Mouse (Mus musculus) adrenal gland, adult 18-20 months (tissue): ENCODE measurements at regions not wholly inside any gene's neighbourhood (a gene's known extent, or its start where the extent isn't known, plus 50 kb on each side); places are given as distances from the start of the nearest gene placed in this dataset.
"Not testable (repeated sequence)": the region's sequence is repeated elsewhere in the genome, so short reads cannot be mapped to it uniquely, and the experiment has no call there.

Source experiments
- DNase-seq, 2 experiments: peaks; one replicate each; pipeline ENCODE4 v3.0.0; 2021 to 2022; ENCODE audit warnings: low spot score in 2 of 2

DNA sequence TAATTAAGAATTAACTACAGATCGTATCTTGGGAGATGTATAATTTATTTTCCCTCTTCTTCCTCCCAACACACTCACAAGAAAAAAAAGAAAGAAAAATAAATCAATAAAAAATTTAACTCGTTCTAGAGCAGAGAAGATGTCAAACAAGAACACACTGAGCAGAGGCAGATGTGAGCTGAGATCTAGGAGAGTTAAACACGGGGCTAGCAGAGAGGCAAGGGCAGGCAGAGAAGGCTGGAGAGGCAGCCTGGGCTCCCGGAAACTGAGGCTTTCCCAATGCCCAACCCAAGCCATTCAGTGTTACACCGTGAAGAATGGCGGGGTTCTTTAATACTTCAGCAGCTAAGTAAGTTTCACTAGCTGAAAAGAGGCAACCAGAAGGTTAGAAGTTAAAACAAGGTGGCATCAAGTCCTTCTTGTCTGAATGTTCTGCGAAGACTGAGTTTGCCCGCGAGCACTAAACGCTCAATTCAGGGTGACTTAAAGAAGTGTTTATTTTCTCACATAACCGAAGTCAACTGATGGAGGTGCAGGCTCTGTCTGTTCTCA is 382.7 kb upstream of the Zfp703 start:
- no peak for DNase-seq

GRCm38 (mm10) chr8:26595431-26596018 is 381.6 kb upstream of the Zfp703 start:
- no peak for DNase-seq

DNA sequence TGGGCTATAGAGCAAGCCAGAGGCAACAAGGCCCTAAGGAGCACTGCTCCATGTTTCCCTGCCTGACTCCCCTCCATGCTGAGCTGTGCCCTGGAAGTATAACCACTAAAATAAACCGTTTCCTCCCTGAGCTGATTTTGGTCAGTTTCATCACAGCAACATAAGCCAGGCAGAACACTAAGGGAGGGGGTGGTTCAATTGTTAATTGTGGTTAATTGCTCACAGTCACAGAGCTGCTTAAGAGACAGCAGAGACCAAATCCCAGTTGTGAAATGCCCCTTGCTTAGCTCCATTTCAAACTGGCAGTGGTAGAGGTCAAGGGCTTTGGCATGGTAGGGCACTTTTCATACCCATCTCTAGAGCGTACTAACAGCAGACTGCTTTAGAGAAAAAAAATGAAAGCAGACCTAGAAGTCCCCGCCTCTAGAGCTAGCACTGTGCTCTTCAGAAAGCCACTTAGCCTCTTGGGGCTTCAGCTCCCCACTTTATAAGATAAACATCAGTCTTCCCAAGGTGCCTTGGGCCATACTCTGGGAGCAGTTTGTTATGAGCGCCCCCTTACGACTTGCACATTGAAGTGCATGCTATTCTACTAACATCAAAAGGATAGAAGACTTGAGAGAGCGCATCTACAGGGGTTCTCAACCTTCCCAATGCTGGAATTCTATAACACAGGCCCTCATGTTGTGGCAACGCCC is 380.3 kb upstream of the Zfp703 start:
- DNase-seq: no peak

- no peak for DNase-seq
Measured at GRCm38 (mm10) chr8:26598520-26598919, 378.6 kb upstream of the Zfp703 start.

- no peak for DNase-seq
Measured at GRCm38 (mm10) chr8:26600127-26600526, 377.0 kb upstream of the Zfp703 start.

DNA sequence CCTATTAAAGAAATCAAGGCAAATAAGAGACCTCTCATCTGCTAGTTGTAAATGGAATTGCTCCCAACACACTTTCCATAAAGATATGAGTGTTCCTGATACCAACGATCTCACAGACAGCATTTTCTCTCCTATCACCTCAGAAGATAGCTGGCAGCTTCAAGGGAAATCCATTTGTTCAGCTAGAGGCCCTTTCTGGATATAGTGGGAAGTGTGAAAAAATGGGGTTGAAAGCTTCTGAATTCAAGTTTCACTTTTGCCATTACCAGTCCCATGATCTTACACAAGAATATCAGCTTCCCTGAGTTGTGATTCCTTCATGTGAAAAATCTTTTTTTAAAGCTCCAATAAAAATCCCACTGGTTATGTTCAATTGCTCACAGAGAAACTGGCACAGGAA is 369.1 kb upstream of the Zfp703 start:
- no peak for DNase-seq

- DNase-seq: no peak
Measured at GRCm38 (mm10) chr8:26608588-26608987, 368.5 kb upstream of the Zfp703 start.

DNA sequence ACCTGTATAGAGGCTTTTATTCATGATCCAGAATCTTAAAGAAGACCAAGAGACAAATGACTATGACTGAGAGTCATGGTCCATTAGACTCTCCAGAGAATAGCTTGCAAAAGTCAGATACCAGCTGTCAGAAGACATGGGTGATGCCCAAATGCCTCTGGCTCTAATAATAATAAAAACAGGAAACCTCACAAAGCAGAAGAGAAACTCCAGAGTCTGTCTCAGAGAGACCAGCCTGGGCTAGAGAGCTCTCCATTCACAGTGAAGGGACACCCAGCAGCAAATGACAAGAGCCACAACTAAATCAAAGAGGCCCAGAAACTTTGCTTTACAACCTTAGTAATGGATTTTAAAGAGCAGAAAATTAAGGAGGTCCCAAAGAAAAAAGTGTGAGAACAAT is 365.0 kb upstream of the Zfp703 start:
- no peak for DNase-seq

GRCm38 (mm10) chr8:26622311-26623052 is 354.6 kb upstream of the Zfp703 start:
- no peak for DNase-seq

DNA sequence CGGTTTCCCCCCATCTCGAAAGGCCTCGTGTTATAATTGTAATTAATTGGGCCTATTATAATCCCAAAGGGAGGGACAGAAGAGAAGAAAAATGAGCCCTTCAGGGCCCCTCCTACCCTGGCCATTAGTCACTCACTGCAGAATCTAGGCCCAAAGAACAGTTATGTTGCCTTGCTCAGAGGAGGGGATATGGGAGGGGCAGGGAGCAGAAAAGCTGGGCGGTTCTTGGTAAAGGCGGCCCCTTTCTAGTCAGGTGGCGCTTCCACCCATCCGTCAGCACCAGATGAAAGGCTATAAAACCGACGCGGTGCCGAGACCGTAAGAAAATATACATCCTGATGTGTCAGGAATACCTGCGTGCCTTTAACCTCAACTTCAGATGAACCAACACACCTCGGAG is 350.9 kb upstream of the Zfp703 start:
- DNase-seq: no peak

- DNase-seq: no peak
Measured at GRCm38 (mm10) chr8:26626651-26627077, 350.5 kb upstream of the Zfp703 start.

DNA sequence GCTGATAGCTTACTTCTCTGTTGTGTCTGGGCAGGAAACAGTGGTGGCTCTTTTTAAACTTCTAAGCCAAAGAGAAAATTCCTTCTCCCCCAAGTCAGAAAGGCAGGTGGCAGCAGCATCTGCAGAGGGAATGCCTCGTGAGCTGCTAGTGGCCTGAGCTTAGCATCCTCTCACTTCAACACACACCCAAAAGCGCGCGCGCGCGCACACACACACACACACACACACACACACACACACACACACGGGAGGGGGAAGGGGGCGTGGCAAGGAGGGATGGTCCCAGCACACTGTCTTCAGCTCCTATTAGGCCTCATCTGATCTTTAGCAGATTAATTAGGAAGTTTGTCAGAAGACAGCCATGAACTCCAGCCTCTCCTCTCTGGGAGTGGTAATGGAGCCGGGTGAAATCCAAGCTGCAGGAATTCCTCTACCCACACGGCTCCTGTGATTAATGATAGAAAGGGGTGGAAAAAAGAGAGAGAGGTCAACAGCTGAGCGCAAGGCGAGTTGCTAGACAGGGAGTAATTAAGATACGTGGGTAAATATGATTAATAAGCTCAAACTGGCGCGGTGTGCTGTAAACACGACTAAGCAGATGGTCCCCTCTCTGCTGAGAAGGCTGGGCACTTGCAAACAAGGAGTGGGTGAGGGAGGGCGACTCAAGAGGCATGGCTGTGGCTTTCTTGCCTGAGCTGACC is 349.8 kb upstream of the Zfp703 start:
- DNase-seq: no peak

GRCm38 (mm10) chr8:26630544-26630943 is 346.6 kb upstream of the Zfp703 start:
- DNase-seq: no peak

DNA sequence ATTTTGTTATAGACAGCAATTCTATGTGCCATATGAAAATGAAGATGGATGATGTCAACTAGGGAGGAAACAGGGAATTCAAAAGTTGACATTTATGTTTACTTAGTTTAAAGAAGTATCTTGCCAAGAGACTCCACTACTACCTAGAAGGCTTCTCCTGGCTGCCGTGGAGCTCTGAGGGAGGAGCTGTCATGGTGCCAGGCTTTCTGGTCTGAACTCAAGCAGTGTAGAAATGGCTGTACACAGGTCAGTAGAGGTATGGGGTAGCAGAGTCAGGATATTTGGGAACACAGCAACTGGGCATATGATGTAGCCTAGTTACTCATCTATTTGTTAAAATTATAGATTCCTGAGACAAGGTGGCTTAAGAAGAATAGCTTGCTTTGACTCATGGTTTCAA is 341.4 kb upstream of the Zfp703 start:
- no peak for DNase-seq

DNA sequence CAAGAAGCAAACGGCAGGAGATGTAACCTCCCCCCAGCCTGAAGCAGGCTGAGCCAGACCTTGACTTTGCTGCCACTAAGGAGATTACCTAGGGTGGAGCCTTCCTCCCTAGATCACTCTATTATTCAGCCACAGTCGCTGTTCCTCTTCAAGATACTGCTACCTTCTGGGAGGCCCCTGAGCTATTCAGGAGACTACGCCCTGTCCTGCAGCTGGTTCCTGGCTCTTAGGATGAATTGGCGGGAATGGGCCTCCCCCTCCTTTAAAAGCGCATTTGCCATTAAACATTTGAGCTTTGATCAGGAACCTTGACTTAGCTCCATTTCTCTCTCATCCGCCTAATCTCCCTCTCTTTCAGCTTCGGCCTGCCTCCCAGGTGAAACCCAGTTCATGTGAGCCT is 331.8 kb upstream of the Zfp703 start:
- DNase-seq: not testable (repeated sequence)

GRCm38 (mm10) chr8:26650287-26650686 is 326.8 kb upstream of the Zfp703 start:
- DNase-seq: no peak

DNA sequence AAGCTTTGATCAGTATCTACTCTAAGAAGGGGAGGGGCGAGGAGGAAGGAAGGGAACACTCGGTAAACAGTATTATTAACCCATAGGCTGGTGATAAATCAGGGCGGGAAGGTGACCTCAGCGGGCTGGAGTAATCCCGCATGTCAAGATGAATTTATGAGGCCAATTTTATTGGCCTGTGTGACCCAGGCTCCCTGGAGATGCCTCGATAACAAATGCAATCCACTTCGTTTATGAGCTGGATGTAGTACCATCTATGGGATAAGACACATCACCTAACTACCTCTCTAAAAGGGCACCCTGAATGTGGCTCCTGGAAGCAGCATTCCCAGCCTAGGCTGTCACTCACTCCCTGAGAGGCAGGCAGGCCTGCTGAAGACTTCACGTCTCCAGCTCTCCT is 321.2 kb upstream of the Zfp703 start:
- DNase-seq: no peak

GRCm38 (mm10) chr8:26656310-26657075 is 320.6 kb upstream of the Zfp703 start:
- no peak for DNase-seq

GRCm38 (mm10) chr8:26659381-26659780 is 317.7 kb upstream of the Zfp703 start:
- no peak for DNase-seq

DNA sequence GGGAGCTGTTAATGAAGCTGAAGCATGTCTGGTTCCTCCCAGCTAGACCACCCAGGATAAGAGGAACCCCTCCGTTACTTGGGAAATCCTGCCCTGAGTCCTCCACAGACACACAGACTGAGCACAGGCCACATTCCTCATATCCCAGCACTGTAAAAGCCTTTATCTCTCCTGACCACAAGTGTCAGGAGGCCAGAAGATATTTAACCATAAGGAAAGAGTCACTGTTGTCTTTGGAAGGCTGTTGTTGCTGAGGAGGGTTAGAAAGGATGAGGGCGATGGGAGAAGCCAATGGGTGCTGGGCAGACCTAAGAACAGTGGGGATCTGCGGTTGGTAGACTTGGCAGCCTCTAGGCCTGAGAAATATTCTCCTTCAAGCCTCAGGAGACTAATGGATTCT is 307.6 kb upstream of the Zfp703 start:
- no peak for DNase-seq
